Mouse (Mus musculus): ENCODE measurements at regions not wholly inside any gene's neighbourhood (a gene's known extent, or its start where the extent isn't known, plus 50 kb on each side); places are given as distances from the start of the nearest gene placed in this dataset.

DNA sequence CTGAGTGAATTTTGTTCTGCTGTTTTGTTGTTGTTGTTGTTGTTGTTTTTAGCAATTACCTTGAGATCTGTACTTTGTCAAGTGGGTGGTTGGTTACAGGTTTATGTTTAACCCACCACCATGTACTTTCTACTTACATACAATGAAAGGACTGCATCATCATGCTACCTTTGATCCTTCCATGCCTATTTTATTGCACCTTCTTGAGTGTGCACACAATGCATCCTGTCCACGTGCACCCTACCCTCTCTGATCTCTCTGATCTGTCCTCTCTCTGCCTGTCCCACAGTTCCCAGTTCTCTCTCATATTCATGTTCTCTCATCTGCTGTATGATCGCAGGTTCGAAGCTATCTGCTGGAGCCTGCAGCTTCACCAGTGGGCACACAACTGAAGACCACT is 59.9 kb upstream of the Gas1 start:
- no peak for TF ChIP-seq POLR2A (IDR thresholded peaks at IDR 0.05; ENCODE audit: borderline replicate concordance, insufficient read depth, low read length)
- no peak for TF ChIP-seq CTCF (IDR thresholded peaks at IDR 0.05; ENCODE audit: borderline replicate concordance, insufficient read depth, low read depth, low read length)
- no peak for DNase-seq
- 86% methylated on average over 3 of the region's 3 CpGs for WGBS

DNA sequence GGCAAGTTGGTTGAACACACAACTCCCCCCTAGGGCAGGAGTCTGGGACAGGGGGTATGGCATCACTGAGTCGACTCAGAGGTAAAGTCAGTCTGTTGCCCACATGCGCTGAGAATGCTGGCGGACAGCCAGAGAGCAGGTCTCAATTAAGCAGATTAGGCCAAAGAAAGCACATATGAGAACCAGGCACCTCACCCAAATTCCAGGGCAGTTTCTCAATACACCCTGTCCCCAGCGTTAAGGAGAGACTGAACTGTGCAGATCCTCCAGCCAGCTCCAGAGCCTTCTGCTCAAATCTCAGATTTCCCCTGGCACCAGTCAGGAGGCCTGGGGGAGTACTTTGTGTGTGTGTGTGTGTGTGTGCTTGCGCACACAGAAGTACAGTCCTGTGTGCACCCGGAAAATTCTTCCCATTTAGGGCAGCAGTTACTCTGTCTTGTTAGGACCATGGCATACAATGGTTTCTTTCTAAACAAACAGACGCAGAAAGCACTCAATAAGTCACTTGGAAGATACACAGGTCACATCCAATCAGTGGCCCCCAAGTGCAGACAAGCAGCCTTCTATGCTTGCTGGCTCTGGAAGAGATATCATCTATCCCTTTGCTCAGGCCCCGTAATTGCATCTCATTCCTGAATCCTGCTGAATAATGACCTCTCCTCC is 65.4 kb upstream of the Gas1 start:
- WGBS, result 48% methylated on average over 8 of the region's 8 CpGs
- H3K27ac ChIP-seq (ENCODE audit: insufficient read depth, low read length), result no peak overlapping the region
- no peak for DNase-seq
- no peaks in the 10 kb centered on the region for H3K27me3 ChIP-seq (ENCODE audit: control insufficient read depth, insufficient read depth, low read length)
- H3K4me3 ChIP-seq (replicated peaks; ENCODE audit: insufficient read depth, low read depth, low read length), result no peak overlapping the region
- H3K4me1 ChIP-seq (ENCODE audit: control insufficient read depth, insufficient read depth, low read length), result no peaks in the 10 kb centered on the region
- TF ChIP-seq POLR2A (IDR thresholded peaks at IDR 0.05; ENCODE audit: borderline replicate concordance, insufficient read depth, low read length) (no peak), CTCF (IDR thresholded peaks at IDR 0.05; ENCODE audit: borderline replicate concordance, insufficient read depth, low read depth, low read length) (no peak)

More for the DNA sequence above, 59.9 kb upstream of the Gas1 start:
- H3K4me3 ChIP-seq (replicated peaks; ENCODE audit: insufficient read depth, low read depth, low read length), result no peak overlapping the region
- H3K27me3 ChIP-seq (ENCODE audit: control insufficient read depth, insufficient read depth, low read length), result no peaks in the 10 kb centered on the region
- H3K27ac ChIP-seq (ENCODE audit: insufficient read depth, low read length), result no peak overlapping the region
- no peaks in the 10 kb centered on the region for H3K4me1 ChIP-seq (ENCODE audit: control insufficient read depth, insufficient read depth, low read length)

DNA sequence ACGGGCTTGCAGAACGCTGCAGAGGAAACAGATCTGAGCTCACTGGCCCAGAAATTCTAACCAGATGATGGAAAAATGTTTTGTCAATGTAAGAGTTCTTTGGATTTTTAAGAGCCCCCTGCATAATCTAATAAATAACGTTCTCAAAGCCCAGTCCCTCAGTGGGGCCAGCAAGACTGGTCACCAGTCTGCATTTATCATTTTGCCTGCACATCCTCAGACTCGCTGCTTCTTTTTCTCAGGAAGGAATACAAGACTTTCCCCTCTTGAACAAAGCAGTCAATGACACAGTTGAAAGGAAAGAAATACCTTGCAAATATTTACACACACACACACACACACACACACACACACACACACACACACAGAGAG is 65.9 kb upstream of the Gas1 start:
- no peaks in the 10 kb centered on the region for H3K4me1 ChIP-seq (ENCODE audit: control insufficient read depth, insufficient read depth, low read length)
- no peak for DNase-seq
- H3K4me3 ChIP-seq (replicated peaks; ENCODE audit: insufficient read depth, low read depth, low read length), result no peak overlapping the region
- WGBS, result 56% methylated on average over 4 of the region's 4 CpGs
- no peak overlapping the region for H3K27ac ChIP-seq (ENCODE audit: insufficient read depth, low read length)
- TF ChIP-seq POLR2A (IDR thresholded peaks at IDR 0.05; ENCODE audit: borderline replicate concordance, insufficient read depth, low read length), result no peak
- TF ChIP-seq CTCF (IDR thresholded peaks at IDR 0.05; ENCODE audit: borderline replicate concordance, insufficient read depth, low read depth, low read length), result no peak
- H3K27me3 ChIP-seq (ENCODE audit: control insufficient read depth, insufficient read depth, low read length), result no peaks in the 10 kb centered on the region

DNA sequence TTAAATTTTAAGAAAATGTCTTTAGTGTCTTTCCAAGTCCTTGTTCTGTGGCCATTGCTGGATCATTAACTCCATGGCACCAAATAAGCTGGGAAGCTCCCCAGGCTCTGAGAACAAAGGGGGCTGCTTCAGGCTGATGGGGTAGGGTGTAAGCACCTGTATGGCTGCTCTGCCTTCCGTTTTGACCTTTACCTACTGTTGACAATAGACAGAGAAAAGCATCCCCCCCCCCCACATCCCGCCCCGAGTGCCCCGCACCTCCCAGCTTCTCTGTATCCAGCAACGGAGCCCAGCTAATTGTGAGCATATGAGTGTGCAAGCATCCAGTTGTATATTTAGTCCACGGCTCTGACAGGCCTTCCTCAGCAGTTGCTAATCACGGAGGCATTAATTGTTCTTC is 78.0 kb upstream of the Gas1 start:
- H3K27ac ChIP-seq (ENCODE audit: insufficient read depth, low read length), result no peak overlapping the region
- no peaks in the 10 kb centered on the region for H3K4me1 ChIP-seq (ENCODE audit: control insufficient read depth, insufficient read depth, low read length)
- no peak for DNase-seq
- WGBS, result 68% methylated on average over 7 of the region's 7 CpGs
- H3K4me3 ChIP-seq (replicated peaks; ENCODE audit: insufficient read depth, low read depth, low read length), result no peak overlapping the region
- no peak for TF ChIP-seq POLR2A (IDR thresholded peaks at IDR 0.05; ENCODE audit: borderline replicate concordance, insufficient read depth, low read length)
- no peak for TF ChIP-seq CTCF (IDR thresholded peaks at IDR 0.05; ENCODE audit: borderline replicate concordance, insufficient read depth, low read depth, low read length)
- H3K27me3 ChIP-seq (ENCODE audit: control insufficient read depth, insufficient read depth, low read length), result no peaks in the 10 kb centered on the region

DNA sequence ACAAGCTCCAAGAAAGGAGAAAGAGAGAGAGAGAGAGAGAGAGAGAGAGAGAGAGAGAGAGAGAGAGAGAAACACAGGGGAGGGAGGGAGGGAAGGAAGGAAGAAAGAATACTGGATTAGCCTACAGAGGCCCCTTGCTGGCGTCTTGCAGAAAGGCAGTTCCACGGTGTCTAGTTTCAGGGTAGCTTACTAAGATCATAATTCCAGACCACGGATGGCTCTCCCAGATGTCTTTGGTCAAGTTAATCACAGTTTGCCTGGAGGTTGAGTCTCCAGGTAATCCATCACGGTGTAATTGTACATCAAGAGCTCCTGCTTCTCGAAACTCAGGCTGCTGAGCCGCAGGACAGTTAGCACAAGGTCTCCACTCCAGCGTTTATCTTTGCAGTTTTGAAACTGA is 78.5 kb upstream of the Gas1 start:
- no peak overlapping the region for H3K4me3 ChIP-seq (replicated peaks; ENCODE audit: insufficient read depth, low read depth, low read length)
- H3K4me1 ChIP-seq (ENCODE audit: control insufficient read depth, insufficient read depth, low read length), result no peaks in the 10 kb centered on the region
- H3K27me3 ChIP-seq (ENCODE audit: control insufficient read depth, insufficient read depth, low read length), result no peaks in the 10 kb centered on the region
- no peak for DNase-seq
- TF ChIP-seq POLR2A (IDR thresholded peaks at IDR 0.05; ENCODE audit: borderline replicate concordance, insufficient read depth, low read length) (no peak), CTCF (IDR thresholded peaks at IDR 0.05; ENCODE audit: borderline replicate concordance, insufficient read depth, low read depth, low read length) (no peak)
- no peak overlapping the region for H3K27ac ChIP-seq (ENCODE audit: insufficient read depth, low read length)
- 67% methylated on average over 7 of the region's 7 CpGs for WGBS

DNA sequence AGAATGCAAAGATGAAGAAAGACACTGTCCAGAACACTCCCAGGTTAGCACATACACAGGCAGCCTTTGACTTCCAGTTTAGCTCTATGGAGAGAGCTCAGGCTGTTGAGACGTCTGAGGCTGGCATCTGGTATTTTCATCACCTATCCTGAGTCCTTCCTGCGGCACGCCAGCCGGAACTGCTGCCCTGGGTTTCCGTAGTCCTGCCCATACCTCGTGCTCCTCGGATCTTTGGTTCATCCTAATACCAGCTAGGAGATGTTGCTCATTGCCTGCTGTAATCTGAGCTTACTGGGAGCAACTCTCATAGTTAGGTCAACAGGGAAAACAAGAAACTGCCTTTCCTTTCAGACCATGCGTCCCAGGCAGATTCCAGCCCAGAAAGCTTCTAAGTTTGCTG is 79.8 kb upstream of the Gas1 start:
- no peak for TF ChIP-seq CTCF (IDR thresholded peaks at IDR 0.05; ENCODE audit: borderline replicate concordance, insufficient read depth, low read depth, low read length)
- no peak for TF ChIP-seq POLR2A (IDR thresholded peaks at IDR 0.05; ENCODE audit: borderline replicate concordance, insufficient read depth, low read length)
- no peaks in the 10 kb centered on the region for H3K27me3 ChIP-seq (ENCODE audit: control insufficient read depth, insufficient read depth, low read length)
- H3K27ac ChIP-seq (ENCODE audit: insufficient read depth, low read length), result no peak overlapping the region
- H3K4me3 ChIP-seq (replicated peaks; ENCODE audit: insufficient read depth, low read depth, low read length), result no peak overlapping the region
- H3K4me1 ChIP-seq (ENCODE audit: control insufficient read depth, insufficient read depth, low read length), result no peaks in the 10 kb centered on the region
- WGBS, result 79% methylated on average over 8 of the region's 8 CpGs
- no peak for DNase-seq

DNA sequence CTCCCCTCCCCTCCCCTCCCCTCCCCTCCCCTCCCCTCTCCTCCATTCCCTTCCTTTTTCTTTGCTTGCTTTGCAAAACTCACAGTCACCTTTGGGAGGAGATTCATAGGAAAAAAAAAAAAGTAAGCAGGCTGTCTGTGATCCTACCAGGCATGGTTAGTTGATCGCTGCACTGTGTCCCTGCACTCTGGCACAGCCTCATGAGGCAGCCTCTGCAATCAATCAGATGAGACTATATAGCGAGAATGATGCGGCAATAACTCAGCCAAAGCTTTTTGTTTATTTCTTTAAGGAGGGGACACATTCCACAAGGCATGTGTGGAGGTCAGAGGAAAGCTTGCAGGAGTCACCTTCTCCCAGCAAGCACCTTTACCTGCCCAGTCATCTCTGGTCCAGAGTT is 80.7 kb upstream of the Gas1 start:
- no peak overlapping the region for H3K27ac ChIP-seq (ENCODE audit: insufficient read depth, low read length)
- H3K4me3 ChIP-seq (replicated peaks; ENCODE audit: insufficient read depth, low read depth, low read length), result no peak overlapping the region
- no peaks in the 10 kb centered on the region for H3K27me3 ChIP-seq (ENCODE audit: control insufficient read depth, insufficient read depth, low read length)
- no peak for DNase-seq
- TF ChIP-seq POLR2A (IDR thresholded peaks at IDR 0.05; ENCODE audit: borderline replicate concordance, insufficient read depth, low read length), result no peak
- TF ChIP-seq CTCF (IDR thresholded peaks at IDR 0.05; ENCODE audit: borderline replicate concordance, insufficient read depth, low read depth, low read length), result no peak
- H3K4me1 ChIP-seq (ENCODE audit: control insufficient read depth, insufficient read depth, low read length), result no peaks in the 10 kb centered on the region
- 70% methylated on average over 3 of the region's 3 CpGs for WGBS

DNA sequence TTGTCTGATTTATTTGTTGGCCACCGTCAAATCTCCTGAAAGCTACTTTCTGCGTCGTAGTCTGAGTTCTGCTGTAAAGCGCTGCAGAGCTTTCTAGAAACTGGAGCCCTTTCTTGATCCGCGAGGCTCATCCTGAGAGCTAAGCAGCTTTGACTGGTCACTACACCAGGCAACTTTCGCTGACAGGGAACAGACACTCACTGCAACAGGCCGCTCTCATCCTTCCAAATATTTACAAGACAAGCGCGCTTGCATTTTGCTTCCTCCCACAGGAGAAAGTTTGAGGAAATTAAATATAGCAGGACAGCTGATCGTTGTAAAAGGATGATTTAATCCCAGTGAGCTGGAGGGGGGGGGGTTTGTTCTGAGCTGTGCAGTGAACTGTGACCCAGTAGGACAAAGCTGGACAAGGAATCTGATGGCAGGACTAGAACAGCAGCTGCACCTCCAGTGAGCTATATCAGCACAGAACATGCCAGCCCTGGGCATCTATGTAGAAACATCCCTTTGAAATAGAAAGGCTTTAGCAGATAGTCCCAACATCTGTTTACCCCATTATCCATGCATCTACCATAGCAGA is 85.4 kb upstream of the Gas1 start:
- no peak for DNase-seq
- H3K27me3 ChIP-seq (ENCODE audit: control insufficient read depth, insufficient read depth, low read length), result no peaks in the 10 kb centered on the region
- no peaks in the 10 kb centered on the region for H3K4me1 ChIP-seq (ENCODE audit: control insufficient read depth, insufficient read depth, low read length)
- TF ChIP-seq CTCF (IDR thresholded peaks at IDR 0.05; ENCODE audit: borderline replicate concordance, insufficient read depth, low read depth, low read length), result no peak
- no peak for TF ChIP-seq POLR2A (IDR thresholded peaks at IDR 0.05; ENCODE audit: borderline replicate concordance, insufficient read depth, low read length)
- no peak overlapping the region for H3K4me3 ChIP-seq (replicated peaks; ENCODE audit: insufficient read depth, low read depth, low read length)
- WGBS, result 85% methylated on average over 11 of the region's 11 CpGs
- H3K27ac ChIP-seq (ENCODE audit: insufficient read depth, low read length), result no peak overlapping the region

Measured in cerebellum, adult 2 months (tissue).